Mouse (Mus musculus) hindlimb bud, embryonic 11.5 days (tissue): ENCODE data around the gene Baiap2l2.

ENCODE experiments used
- DNase-seq: peaks from one replicate; pipeline ENCODE4 v3.0.0-alpha.2; 2012; ENCODE audit warnings: low read depth, low spot score; ENCODE audit errors: extremely low spot score

Baiap2l2 gene

GRCm38 (mm10) chr15:79216191-79216590 is 69.1 kb downstream of the Baiap2l2 start:
- DNase-seq, result no peak

- DNase-seq, result no peak
These were observed 71.7 kb downstream of the Baiap2l2 start for GRCm38 (mm10) chr15:79213591-79213990.

- DNase-seq, result no peak
These were observed 72.4 kb downstream of the Baiap2l2 start for GRCm38 (mm10) chr15:79212750-79213446.

- DNase-seq, result no peak
These were observed 75.0 kb downstream of the Baiap2l2 start for GRCm38 (mm10) chr15:79210357-79210756.

- DNase-seq, result no peak
These were observed 76.4 kb downstream of the Baiap2l2 start for GRCm38 (mm10) chr15:79208758-79209439.

GRCm38 (mm10) chr15:79208211-79208610 is 77.1 kb downstream of the Baiap2l2 start:
- DNase-seq, result no peak
